Mouse (Mus musculus): ENCODE data around the gene Rab23. TPM values are rescaled to one million over a fixed set of nuclear protein-coding genes. Genes with fewer than 3 reads are reported as not detected.
A peak's percentile ranks its signal among the peaks of the same experiment; 100 is the strongest.

The Rab23 gene
- polyA plus RNA-seq, 1 experiment from 2014 or later: 21.3 TPM

- H3K36me3 ChIP-seq (ENCODE audit: control insufficient read depth, insufficient read depth, low read length): no peaks in the 10 kb centered on the region
- no peaks in the 10 kb centered on the region for H3K4me1 ChIP-seq (ENCODE audit: control insufficient read depth, insufficient read depth, low read length)
- no peak overlapping the region for H3K9ac ChIP-seq (ENCODE audit: low read depth, low read length)
- no peak overlapping the region for H3K27ac ChIP-seq (replicated peaks; ENCODE audit: low read depth, low read length)
- WGBS: 7% methylated on average over 10 of the region's 10 CpGs
- peak; percentile 83 for DNase-seq (ENCODE audit: low spot score)
- ATAC-seq (ENCODE audit: low read depth): 0 out of 2 replicates have a peak, but pooled peaks have one; percentile 23
- H3K4me2 ChIP-seq (ENCODE audit: low read depth, low read length): peak overlapping the region; percentile 26; the same call in 1 of the 2 replicates
- no peaks in the 10 kb centered on the region for H3K27me3 ChIP-seq (replicated peaks; ENCODE audit: control insufficient read depth, insufficient read depth, low read length)
- no peak overlapping the region for H3K4me3 ChIP-seq (ENCODE audit: low read depth, low read length)
- no peaks in the 10 kb centered on the region for H3K9me3 ChIP-seq (ENCODE audit: control insufficient read depth, low read length)
These were observed 4.9 kb upstream of the Rab23 start for GRCm38 (mm10) chr1:33714796-33715195.

- WGBS: 80% methylated on average over 1 of the region's 1 CpGs
- H3K4me3 ChIP-seq (ENCODE audit: low read depth, low read length): no peak overlapping the region
- H3K36me3 ChIP-seq (ENCODE audit: control insufficient read depth, insufficient read depth, low read length): peaks cover 8% of the 10 kb centered on the region
- no peaks in the 10 kb centered on the region for H3K27me3 ChIP-seq (replicated peaks; ENCODE audit: control insufficient read depth, insufficient read depth, low read length)
- H3K27ac ChIP-seq (replicated peaks; ENCODE audit: low read depth, low read length): no peak overlapping the region
- ATAC-seq (ENCODE audit: low read depth) (no peak), DNase-seq (ENCODE audit: low spot score) (no peak)
- no peak overlapping the region for H3K9ac ChIP-seq (ENCODE audit: low read depth, low read length)
- no peaks in the 10 kb centered on the region for H3K9me3 ChIP-seq (ENCODE audit: control insufficient read depth, low read length)
- peaks cover 8% of the 10 kb centered on the region for H3K4me1 ChIP-seq (ENCODE audit: control insufficient read depth, insufficient read depth, low read length)
- no peak overlapping the region for H3K4me2 ChIP-seq (ENCODE audit: low read depth, low read length)
These were observed 2.1 kb upstream of the Rab23 start for GRCm38 (mm10) chr1:33717636-33718035.

- peak overlapping the region; percentile 76 for H3K4me3 ChIP-seq (ENCODE audit: low read depth, low read length)
- ATAC-seq (ENCODE audit: low read depth): peak; percentile 58
- peak overlapping the region; percentile 87 for H3K9ac ChIP-seq (ENCODE audit: low read depth, low read length)
- H3K27ac ChIP-seq (replicated peaks; ENCODE audit: low read depth, low read length): peak overlapping the region; percentile 89
- H3K4me1 ChIP-seq (ENCODE audit: control insufficient read depth, insufficient read depth, low read length): peaks cover 8% of the 10 kb centered on the region
- DNase-seq (ENCODE audit: low spot score): peak; percentile 43
- under 1% methylated on average over 37 of the region's 41 CpGs for WGBS
- H3K27me3 ChIP-seq (replicated peaks; ENCODE audit: control insufficient read depth, insufficient read depth, low read length): no peaks in the 10 kb centered on the region
- H3K4me2 ChIP-seq (ENCODE audit: low read depth, low read length): peak overlapping the region; percentile 54
- H3K9me3 ChIP-seq (ENCODE audit: control insufficient read depth, low read length): no peaks in the 10 kb centered on the region
- peaks cover 34% of the 10 kb centered on the region for H3K36me3 ChIP-seq (ENCODE audit: control insufficient read depth, insufficient read depth, low read length)
These were observed 544 bp downstream of the Rab23 start for GRCm38 (mm10) chr1:33720231-33720630.

GRCm38 (mm10) chr1:33721020-33721419 is 1.3 kb downstream of the Rab23 start:
- Histone ChIP-seq H3K9me3 (ENCODE audit: control insufficient read depth, low read length) (no peaks in the 10 kb centered on the region), H3K27me3 (replicated peaks; ENCODE audit: control insufficient read depth, insufficient read depth, low read length) (no peaks in the 10 kb centered on the region), H3K27ac (replicated peaks; ENCODE audit: low read depth, low read length) (no peak overlapping the region), H3K4me1 (ENCODE audit: control insufficient read depth, insufficient read depth, low read length) (peaks cover 8% of the 10 kb centered on the region), H3K4me2 (ENCODE audit: low read depth, low read length) (peak overlapping the region; percentile 54), H3K9ac (ENCODE audit: low read depth, low read length) (0 out of 2 replicates have a peak overlapping the region, but pooled peaks have one; percentile 87), H3K36me3 (ENCODE audit: control insufficient read depth, insufficient read depth, low read length) (peaks cover 42% of the 10 kb centered on the region), H3K4me3 (ENCODE audit: low read depth, low read length) (peak overlapping the region; percentile 76)
- no peak for ATAC-seq (ENCODE audit: low read depth)
- no peak for DNase-seq (ENCODE audit: low spot score)
- 75% methylated on average over 7 of the region's 7 CpGs for WGBS

- peaks cover 8% of the 10 kb centered on the region for H3K4me1 ChIP-seq (ENCODE audit: control insufficient read depth, insufficient read depth, low read length)
- no peak overlapping the region for H3K9ac ChIP-seq (ENCODE audit: low read depth, low read length)
- no peak overlapping the region for H3K4me3 ChIP-seq (ENCODE audit: low read depth, low read length)
- DNase-seq (ENCODE audit: low spot score) (no peak), ATAC-seq (ENCODE audit: low read depth) (no peak)
- no peak overlapping the region for H3K4me2 ChIP-seq (ENCODE audit: low read depth, low read length)
- H3K36me3 ChIP-seq (ENCODE audit: control insufficient read depth, insufficient read depth, low read length): peaks cover 75% of the 10 kb centered on the region
- WGBS: 64% methylated on average over 6 of the region's 6 CpGs
- H3K27ac ChIP-seq (replicated peaks; ENCODE audit: low read depth, low read length): no peak overlapping the region
- no peaks in the 10 kb centered on the region for H3K27me3 ChIP-seq (replicated peaks; ENCODE audit: control insufficient read depth, insufficient read depth, low read length)
- no peaks in the 10 kb centered on the region for H3K9me3 ChIP-seq (ENCODE audit: control insufficient read depth, low read length)
These were observed 4.8 kb downstream of the Rab23 start for GRCm38 (mm10) chr1:33724516-33724915.

GRCm38 (mm10) chr1:33725086-33725485 is 5.4 kb downstream of the Rab23 start:
- 88% methylated on average over 5 of the region's 5 CpGs for WGBS
- H3K9ac ChIP-seq (ENCODE audit: low read depth, low read length): no peak overlapping the region
- H3K4me2 ChIP-seq (ENCODE audit: low read depth, low read length): no peak overlapping the region
- H3K27me3 ChIP-seq (replicated peaks; ENCODE audit: control insufficient read depth, insufficient read depth, low read length): no peaks in the 10 kb centered on the region
- peaks cover 8% of the 10 kb centered on the region for H3K4me1 ChIP-seq (ENCODE audit: control insufficient read depth, insufficient read depth, low read length)
- H3K4me3 ChIP-seq (ENCODE audit: low read depth, low read length): no peak overlapping the region
- ATAC-seq (ENCODE audit: low read depth): no peak
- H3K36me3 ChIP-seq (ENCODE audit: control insufficient read depth, insufficient read depth, low read length): peaks cover 80% of the 10 kb centered on the region
- no peak for DNase-seq (ENCODE audit: low spot score)
- H3K27ac ChIP-seq (replicated peaks; ENCODE audit: low read depth, low read length): no peak overlapping the region
- no peaks in the 10 kb centered on the region for H3K9me3 ChIP-seq (ENCODE audit: control insufficient read depth, low read length)

- Histone ChIP-seq H3K27me3 (replicated peaks; ENCODE audit: control insufficient read depth, insufficient read depth, low read length) (no peaks in the 10 kb centered on the region), H3K4me1 (ENCODE audit: control insufficient read depth, insufficient read depth, low read length) (no peaks in the 10 kb centered on the region), H3K27ac (replicated peaks; ENCODE audit: low read depth, low read length) (no peak overlapping the region), H3K4me2 (ENCODE audit: low read depth, low read length) (no peak overlapping the region), H3K9ac (ENCODE audit: low read depth, low read length) (no peak overlapping the region), H3K4me3 (ENCODE audit: low read depth, low read length) (no peak overlapping the region), H3K9me3 (ENCODE audit: control insufficient read depth, low read length) (no peaks in the 10 kb centered on the region), H3K36me3 (ENCODE audit: control insufficient read depth, insufficient read depth, low read length) (peaks cover 85% of the 10 kb centered on the region)
- DNase-seq (ENCODE audit: low spot score) (no peak), ATAC-seq (ENCODE audit: low read depth) (no peak)
- 87% methylated on average over 9 of the region's 9 CpGs for WGBS
These were observed 13.4 kb downstream of the Rab23 start for GRCm38 (mm10) chr1:33733044-33733443.

GRCm38 (mm10) chr1:33734001-33734685 is 14.5 kb downstream of the Rab23 start:
- DNase-seq (ENCODE audit: low spot score): no peak
- Histone ChIP-seq H3K4me3 (ENCODE audit: low read depth, low read length) (no peak overlapping the region), H3K9ac (ENCODE audit: low read depth, low read length) (no peak overlapping the region), H3K27me3 (replicated peaks; ENCODE audit: control insufficient read depth, insufficient read depth, low read length) (no peaks in the 10 kb centered on the region), H3K36me3 (ENCODE audit: control insufficient read depth, insufficient read depth, low read length) (peaks cover 87% of the 10 kb centered on the region), H3K9me3 (ENCODE audit: control insufficient read depth, low read length) (no peaks in the 10 kb centered on the region), H3K4me2 (ENCODE audit: low read depth, low read length) (no peak overlapping the region), H3K4me1 (ENCODE audit: control insufficient read depth, insufficient read depth, low read length) (no peaks in the 10 kb centered on the region), H3K27ac (replicated peaks; ENCODE audit: low read depth, low read length) (no peak overlapping the region)
- 77% methylated on average over 5 of the region's 5 CpGs for WGBS
- no peak for ATAC-seq (ENCODE audit: low read depth)

- no peaks in the 10 kb centered on the region for H3K27me3 ChIP-seq (replicated peaks; ENCODE audit: control insufficient read depth, insufficient read depth, low read length)
- WGBS: 95% methylated on average over 11 of the region's 11 CpGs
- no peak overlapping the region for H3K9ac ChIP-seq (ENCODE audit: low read depth, low read length)
- ATAC-seq (ENCODE audit: low read depth) (no peak), DNase-seq (ENCODE audit: low spot score) (no peak)
- no peaks in the 10 kb centered on the region for H3K9me3 ChIP-seq (ENCODE audit: control insufficient read depth, low read length)
- H3K4me3 ChIP-seq (ENCODE audit: low read depth, low read length): no peak overlapping the region
- no peak overlapping the region for H3K27ac ChIP-seq (replicated peaks; ENCODE audit: low read depth, low read length)
- no peaks in the 10 kb centered on the region for H3K4me1 ChIP-seq (ENCODE audit: control insufficient read depth, insufficient read depth, low read length)
- H3K36me3 ChIP-seq (ENCODE audit: control insufficient read depth, insufficient read depth, low read length): peaks cover 69% of the 10 kb centered on the region
- H3K4me2 ChIP-seq (ENCODE audit: low read depth, low read length): no peak overlapping the region
These were observed 18.6 kb downstream of the Rab23 start for GRCm38 (mm10) chr1:33738281-33738680.

All from embryonic facial prominence, embryonic 14.5 days (tissue).